Mouse (Mus musculus): ENCODE measurements around the gene Klf9.

Klf9 gene

GRCm38 (mm10) chr19:23211325-23211724, 70.3 kb downstream of the Klf9 start:
- in situ Hi-C loops (cut with MboI, MseI) = no loop called here

DNA sequence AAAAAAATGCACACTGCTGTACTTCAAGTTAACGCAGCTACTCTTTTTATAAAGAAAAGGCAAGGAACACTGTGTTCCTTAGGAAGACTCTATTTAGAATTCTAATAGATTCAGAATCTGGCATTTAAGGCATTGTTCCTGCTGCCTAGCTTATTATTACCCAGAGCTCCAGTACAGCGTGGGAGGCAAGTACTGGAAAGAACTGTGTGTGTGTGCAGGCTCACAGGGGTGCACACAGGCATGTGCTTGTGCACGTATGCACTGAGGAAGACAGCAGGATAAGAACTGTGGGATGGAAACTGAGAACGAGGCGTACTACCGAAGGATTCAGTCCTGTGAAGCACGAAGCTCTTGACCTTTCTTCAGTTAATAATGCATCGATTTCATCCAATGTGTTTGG, 73.3 kb downstream of the Klf9 start:
- in situ Hi-C loops (cut with MboI, MseI) = no loop called here

All from regulatory T cell (primary cell).